Mouse (Mus musculus): ENCODE measurements around the gene Atp6v0e.
A peak's percentile ranks its signal among the peaks of the same experiment; 100 is the strongest.

The Atp6v0e gene

GRCm38 (mm10) chr17:26640286-26640740 is 22.7 kb upstream of the Atp6v0e start:
- DNase-seq = no peak

- no peak for DNase-seq
These were observed 19.6 kb upstream of the Atp6v0e start for GRCm38 (mm10) chr17:26643456-26643855.

GRCm38 (mm10) chr17:26643993-26644392 is 19.0 kb upstream of the Atp6v0e start:
- no peak for DNase-seq

GRCm38 (mm10) chr17:26644509-26645410 is 18.3 kb upstream of the Atp6v0e start:
- DNase-seq = no peak

GRCm38 (mm10) chr17:26645411-26645854 is 17.6 kb upstream of the Atp6v0e start:
- DNase-seq = no peak

- no peak for DNase-seq
These were observed 15.7 kb upstream of the Atp6v0e start for GRCm38 (mm10) chr17:26647283-26647682.

GRCm38 (mm10) chr17:26649565-26649964 is 13.5 kb upstream of the Atp6v0e start:
- DNase-seq = no peak

- DNase-seq = peak; percentile 57 to 68
These were observed 12.3 kb upstream of the Atp6v0e start for GRCm38 (mm10) chr17:26650451-26651363.

- DNase-seq = no peak
These were observed 4.0 kb upstream of the Atp6v0e start for GRCm38 (mm10) chr17:26658854-26659572.

- no peak for DNase-seq
These were observed 3.5 kb upstream of the Atp6v0e start for GRCm38 (mm10) chr17:26659573-26659915.

- peak; percentile 92 to 94 for DNase-seq
These were observed 2.7 kb upstream of the Atp6v0e start for GRCm38 (mm10) chr17:26660192-26660912.

GRCm38 (mm10) chr17:26662204-26662603 is 827 bp upstream of the Atp6v0e start:
- no peak for DNase-seq

- DNase-seq = no peak
These were observed 2.6 kb downstream of the Atp6v0e start for GRCm38 (mm10) chr17:26665600-26665999.

GRCm38 (mm10) chr17:26671268-26671667 is 8.2 kb downstream of the Atp6v0e start:
- no peak for DNase-seq

- DNase-seq = no peak
These were observed 12.8 kb downstream of the Atp6v0e start for GRCm38 (mm10) chr17:26675845-26676244.

- DNase-seq = peak; percentile 91 to 93
These were observed 13.2 kb downstream of the Atp6v0e start for GRCm38 (mm10) chr17:26676252-26676615.

- peak in 1 of 2 experiments; percentile 79 for DNase-seq
These were observed 13.8 kb downstream of the Atp6v0e start for GRCm38 (mm10) chr17:26676616-26677376.

- no peak for DNase-seq
These were observed 14.9 kb downstream of the Atp6v0e start for GRCm38 (mm10) chr17:26677711-26678637.

- DNase-seq = no peak
These were observed 18.2 kb downstream of the Atp6v0e start for GRCm38 (mm10) chr17:26681276-26681675.

All from cerebellum, postnatal 36 days (tissue).